Mouse (Mus musculus) heart, adult 2 months (tissue): ENCODE results near the gene Ralgps1.

Experiments
- CTCF ChIP-seq: fragments of 200-600 bp; IDR thresholded peaks from 2 replicates; pipeline ENCODE4 v1.8.1; 2022; ENCODE audit warnings: antibody characterized with exemption, mild to moderate bottlenecking, moderate library complexity
- EP300 ChIP-seq: fragments of 200-500 bp; IDR thresholded peaks from 2 replicates; pipeline ENCODE4 v1.6.1; 2011; ENCODE audit warnings: low read depth, low read length, control low read depth; ENCODE audit not compliant: insufficient read depth
- POLR2A ChIP-seq: fragments of 200-500 bp; IDR thresholded peaks from 2 replicates; pipeline ENCODE4 v1.6.1; 2011; ENCODE audit warnings: mild to moderate bottlenecking, low read depth, low read length, control low read depth; ENCODE audit not compliant: insufficient read depth

DNA sequence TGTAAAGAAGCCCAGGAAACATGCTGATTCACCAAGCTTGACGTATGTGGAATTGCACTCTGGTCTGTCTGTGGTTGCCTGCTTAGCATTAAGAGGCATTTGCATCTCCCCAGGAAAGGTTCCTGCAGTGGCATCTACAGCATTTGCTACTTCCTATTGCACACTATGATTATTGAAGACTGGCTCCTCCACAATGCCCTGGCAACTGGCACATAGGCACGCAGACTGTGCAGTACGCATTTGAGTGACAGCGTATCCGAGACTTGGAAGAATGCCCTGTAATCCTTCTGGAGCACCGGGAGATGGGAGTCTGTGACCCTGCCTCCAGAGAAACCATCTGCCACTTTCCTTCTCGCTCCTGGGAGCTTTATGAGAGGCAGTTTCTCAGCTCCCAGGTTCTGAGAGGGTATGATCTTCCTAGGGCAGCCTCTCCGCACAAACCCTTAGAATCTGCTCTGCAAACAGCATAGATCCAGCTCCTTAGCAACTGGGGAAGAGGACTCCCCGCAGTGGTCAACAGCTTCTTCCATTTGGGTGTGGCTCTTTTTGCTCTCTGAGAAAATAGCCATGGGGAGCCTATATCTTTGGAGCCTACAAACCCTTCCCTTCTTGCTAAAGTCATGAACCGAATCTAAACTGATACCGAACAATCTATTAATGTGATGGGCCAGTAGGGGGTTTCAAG is 22.8 kb upstream of the Ralgps1 start:
- TF ChIP-seq POLR2A (no peak), CTCF (no peak), EP300 (no peak)
